Mouse (Mus musculus) midbrain, embryonic 11.5 days (tissue): ENCODE measurements around the gene Arl4d. TPM values are rescaled to one million over a fixed set of nuclear protein-coding genes. Genes with fewer than 3 reads are reported as not detected.
"Not testable (repeated sequence)": the region's sequence is repeated elsewhere in the genome, so short reads cannot be mapped to it uniquely, and the experiment has no call there.

Experiments
- ATAC-seq: fragments of 200-750 bp; cut with Nextera tagmentation; 2 replicates; pipeline ENCODE4 v1.8.0; 2017; ENCODE audit warnings: moderate TSS enrichment, moderate library complexity; ENCODE audit not compliant: low FRiP score
- DNase-seq: peaks from one replicate; pipeline ENCODE4 v3.0.0; 2015; ENCODE audit warnings: low spot score; ENCODE audit errors: missing footprints
- H3K27ac ChIP-seq: fragments of 300-500 bp; sonication (generic); 2 replicates; pipeline ENCODE4 v1.5.1; 2014; ENCODE audit warnings: low read depth, low read length
- H3K27me3 ChIP-seq: fragments of 300-500 bp; sonication (generic); 2 replicates; pipeline ENCODE4 v1.6.1; 2014; ENCODE audit warnings: mild to moderate bottlenecking, low read length, moderate library complexity, mixed read lengths; ENCODE audit not compliant: control insufficient read depth, insufficient read depth
- H3K36me3 ChIP-seq: fragments of 300-500 bp; sonication (generic); 2 replicates; pipeline ENCODE4 v1.6.1; 2014; ENCODE audit warnings: mild to moderate bottlenecking, low read length, moderate library complexity, mixed read lengths; ENCODE audit not compliant: control insufficient read depth, insufficient read depth
- H3K4me1 ChIP-seq: fragments of 300-500 bp; sonication (generic); 2 replicates; pipeline ENCODE4 v1.6.1; 2014; ENCODE audit warnings: low read length; ENCODE audit not compliant: control insufficient read depth, insufficient read depth
- H3K4me2 ChIP-seq: fragments of 300-500 bp; sonication (generic); 2 replicates; pipeline ENCODE4 v1.6.1; 2014; ENCODE audit warnings: mild to moderate bottlenecking, moderate library complexity
- H3K4me3 ChIP-seq: fragments of 300-500 bp; sonication (generic); 2 replicates; pipeline ENCODE4 v1.5.1; 2014; ENCODE audit warnings: low read depth, low read length
- H3K9ac ChIP-seq: fragments of 300-500 bp; sonication (generic); 2 replicates; pipeline ENCODE4 v1.6.1; 2014; ENCODE audit warnings: low read length
- H3K9me3 ChIP-seq: fragments of 300-500 bp; sonication (generic); 2 replicates; pipeline ENCODE4 v1.6.1; 2016; ENCODE audit warnings: low read length; ENCODE audit not compliant: control insufficient read depth
- WGBS: fragments of 180-500 bp; shearing (Covaris S2); extraction: QIAGEN DNeasy Blood & Tissue Kit; methylation state at CpG from one replicate; pipeline ENCODE4 v1.1.7; 2014; 5-methylcytosine and 5-hydroxymethylcytosine counted together
- polyA plus RNA-seq: library from polyadenylated mRNA; unstranded; fragments of >200 nt; fragmentation: Nextera tagmentation; extraction: Ambion mirVana; gene quantifications from 2 replicates; pipeline ENCODE4 v1.2.1, GENCODE M21; 2014

Arl4d gene
- polyA plus RNA-seq = 3.9 and 4.4 TPM in 2 replicates

- Histone ChIP-seq H3K27ac (no peak within 1 kb of the TSS; the same call in 1 of the 2 replicates), H3K9ac (peak within 1 kb of the TSS; percentile 56), H3K4me3 (peak within 1 kb of the TSS; percentile 58), H3K36me3 (no peaks in the 10 kb centered on the region), H3K4me2 (peak within 1 kb of the TSS; percentile 88), H3K27me3 (no peaks in the 10 kb centered on the region), H3K9me3 (no peaks in the 10 kb centered on the region), H3K4me1 (0 out of 2 replicates have a peak, but pooled peaks cover 2% of the 10 kb centered on the region)
- 7% methylated on average over 34 of the region's 34 CpGs for WGBS
- ATAC-seq = peak; percentile 95
- DNase-seq = peak; percentile 98
Measured at GRCm38 (mm10) chr11:101664825-101665635, at the start of gene Arl4d. Gene Arl4d (plus strand): TSS chr11:101665541.

GRCm38 (mm10) chr11:101616104-101616503, 49.2 kb upstream of the Arl4d start:
- no peak overlapping the region for H3K9ac ChIP-seq
- no peak overlapping the region for H3K4me3 ChIP-seq
- H3K9me3 ChIP-seq = no peaks in the 10 kb centered on the region
- no peak overlapping the region for H3K4me2 ChIP-seq
- DNase-seq (no peak), ATAC-seq (no peak)
- no peak overlapping the region for H3K27ac ChIP-seq
- peaks cover 24% of the 10 kb centered on the region for H3K4me1 ChIP-seq
- H3K36me3 ChIP-seq = no peaks in the 10 kb centered on the region
- WGBS = 92% methylated on average over 8 of the region's 8 CpGs
- no peaks in the 10 kb centered on the region for H3K27me3 ChIP-seq

GRCm38 (mm10) chr11:101616948-101617767, 48.2 kb upstream of the Arl4d start:
- Histone ChIP-seq H3K27me3 (no peaks in the 10 kb centered on the region), H3K9me3 (no peaks in the 10 kb centered on the region), H3K4me2 (peak overlapping the region; percentile 45), H3K36me3 (no peaks in the 10 kb centered on the region), H3K9ac (peak overlapping the region; percentile 48; the same call in 1 of the 2 replicates), H3K4me1 (peaks cover 24% of the 10 kb centered on the region), H3K4me3 (no peak overlapping the region), H3K27ac (no peak overlapping the region; the same call in 1 of the 2 replicates)
- 17% methylated on average over 18 of the region's 18 CpGs for WGBS
- ATAC-seq = no peak
- peak; percentile 84 for DNase-seq

GRCm38 (mm10) chr11:101617849-101618248, 47.5 kb upstream of the Arl4d start:
- Histone ChIP-seq H3K4me1 (peaks cover 24% of the 10 kb centered on the region), H3K9me3 (no peaks in the 10 kb centered on the region), H3K4me2 (peak overlapping the region; percentile 45), H3K27me3 (no peaks in the 10 kb centered on the region), H3K4me3 (no peak overlapping the region), H3K27ac (no peak overlapping the region; the same call in 1 of the 2 replicates), H3K36me3 (no peaks in the 10 kb centered on the region), H3K9ac (peak overlapping the region; percentile 48)
- 5% methylated on average over 8 of the region's 8 CpGs for WGBS
- ATAC-seq = peak; percentile 84
- DNase-seq = peak; percentile 95

- Histone ChIP-seq H3K4me3 (no peak overlapping the region), H3K27ac (peak overlapping the region; percentile 9; the same call in 1 of the 2 replicates), H3K9ac (peak overlapping the region; percentile 48; the same call in 1 of the 2 replicates), H3K27me3 (no peaks in the 10 kb centered on the region), H3K4me2 (no peak overlapping the region), H3K4me1 (peaks cover 24% of the 10 kb centered on the region), H3K36me3 (no peaks in the 10 kb centered on the region), H3K9me3 (no peaks in the 10 kb centered on the region)
- no peak for ATAC-seq
- peak; percentile 86 for DNase-seq
- 80% methylated on average over 3 of the region's 3 CpGs for WGBS
Measured at GRCm38 (mm10) chr11:101618596-101618995, 46.7 kb upstream of the Arl4d start.

GRCm38 (mm10) chr11:101620022-101620655, 45.2 kb upstream of the Arl4d start:
- peaks cover 14% of the 10 kb centered on the region for H3K4me1 ChIP-seq
- H3K9me3 ChIP-seq, H3K27me3 ChIP-seq, H3K4me3 ChIP-seq, ATAC-seq, H3K4me2 ChIP-seq, DNase-seq, H3K27ac ChIP-seq, H3K9ac ChIP-seq, H3K36me3 ChIP-seq: not testable (repeated sequence)
- WGBS = 92% methylated on average over 11 of the region's 11 CpGs

GRCm38 (mm10) chr11:101626649-101626994, 38.7 kb upstream of the Arl4d start:
- peak; percentile 18; the same call in 1 of the 2 replicates for ATAC-seq
- Histone ChIP-seq H3K27me3 (no peaks in the 10 kb centered on the region), H3K4me1 (peaks cover 6% of the 10 kb centered on the region; the same call in 1 of the 2 replicates)

GRCm38 (mm10) chr11:101626995-101627856, 38.1 kb upstream of the Arl4d start, which contains the start of gene Rdm1:
Gene Rdm1 (plus strand): TSS chr11:101627195.
- peaks cover 6% of the 10 kb centered on the region; the same call in 1 of the 2 replicates for H3K4me1 ChIP-seq
- under 1% methylated on average over 32 of the region's 34 CpGs for WGBS
- DNase-seq (peak; percentile 98), ATAC-seq (peak; percentile 92)
- H3K27me3 ChIP-seq = no peaks in the 10 kb centered on the region
- H3K4me2 ChIP-seq = peak within 1 kb of the TSS; percentile 83
- H3K9ac ChIP-seq = peak within 1 kb of the TSS; percentile 83
- H3K9me3 ChIP-seq = no peaks in the 10 kb centered on the region
- H3K27ac ChIP-seq = peak within 1 kb of the TSS; percentile 98
- peaks cover 2% of the 10 kb centered on the region; the same call in 1 of the 2 replicates for H3K36me3 ChIP-seq
- H3K4me3 ChIP-seq = peak within 1 kb of the TSS; percentile 51

More at GRCm38 (mm10) chr11:101626649-101626994, 38.7 kb upstream of the Arl4d start:
- H3K27ac ChIP-seq = peak overlapping the region; percentile 96
- H3K9me3 ChIP-seq = no peaks in the 10 kb centered on the region
- WGBS = 7% methylated on average over 8 of the region's 8 CpGs
- H3K4me3 ChIP-seq = peak overlapping the region; percentile 30
- H3K9ac ChIP-seq = peak overlapping the region; percentile 68
- H3K4me2 ChIP-seq = peak overlapping the region; percentile 83
- DNase-seq = no peak
- peaks cover 2% of the 10 kb centered on the region; the same call in 1 of the 2 replicates for H3K36me3 ChIP-seq
